Mouse (Mus musculus): ENCODE measurements around the gene Zfp74. TPM values are rescaled to one million over a fixed set of nuclear protein-coding genes. Genes with fewer than 3 reads are reported as not detected.

Gene Zfp74
- total RNA-seq, 2 experiments from 2014 or later = 6.1 to 6.4 TPM

DNA sequence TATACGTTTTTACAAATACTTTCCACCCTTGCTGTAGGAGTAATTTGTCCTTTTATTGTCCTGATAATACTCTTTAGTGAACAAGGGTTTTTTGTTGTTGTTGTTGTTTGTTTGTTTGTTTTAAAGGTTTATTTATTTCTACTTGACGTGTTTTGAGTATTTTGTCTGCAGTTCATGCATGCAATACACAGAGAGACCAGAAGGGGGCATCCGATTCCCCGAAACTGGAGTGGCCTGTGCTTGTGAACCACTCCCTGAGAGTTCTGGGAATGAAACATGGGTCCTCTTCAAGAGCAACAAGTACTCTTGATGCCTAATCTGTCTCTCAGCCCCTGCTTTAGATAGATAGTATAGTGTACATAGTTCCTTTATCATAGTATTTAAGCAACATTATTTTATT is 842 bp upstream of the Zfp74 start:
- intact Hi-C loops (cut with DNase I) = loop anchor here (2.0 to 5.0 kb wide), 3 partner anchors 28 to 92 kb away; partner anchors contain the start of gene Zfp568
- peak; percentile 27 to 63 for DNase-seq

DNA sequence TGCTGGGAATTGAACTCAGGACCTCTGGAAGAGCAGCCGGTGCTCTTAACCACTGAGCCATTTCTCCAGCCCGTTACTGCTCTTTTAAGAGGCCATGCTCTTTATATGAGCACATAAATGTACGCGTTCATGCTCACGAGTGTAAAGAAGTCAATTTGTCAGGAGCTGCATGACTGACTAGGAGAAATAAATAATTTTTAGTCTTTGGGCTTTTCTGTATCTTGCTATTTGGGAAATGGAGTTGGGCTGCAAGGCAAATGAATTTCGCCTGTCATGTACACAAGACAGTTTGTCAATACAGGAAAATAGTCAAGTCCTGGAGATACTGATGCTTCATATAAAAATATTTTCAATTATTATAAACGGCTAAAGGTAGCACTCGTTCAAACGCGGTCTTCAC is 803 bp downstream of the Zfp74 start:
- no peak for DNase-seq
- intact Hi-C loops (cut with DNase I) = loop anchor here (5.0 kb wide), 2 partner anchors 41 to 91 kb away; no protein-coding TSS in a partner anchor

DNA sequence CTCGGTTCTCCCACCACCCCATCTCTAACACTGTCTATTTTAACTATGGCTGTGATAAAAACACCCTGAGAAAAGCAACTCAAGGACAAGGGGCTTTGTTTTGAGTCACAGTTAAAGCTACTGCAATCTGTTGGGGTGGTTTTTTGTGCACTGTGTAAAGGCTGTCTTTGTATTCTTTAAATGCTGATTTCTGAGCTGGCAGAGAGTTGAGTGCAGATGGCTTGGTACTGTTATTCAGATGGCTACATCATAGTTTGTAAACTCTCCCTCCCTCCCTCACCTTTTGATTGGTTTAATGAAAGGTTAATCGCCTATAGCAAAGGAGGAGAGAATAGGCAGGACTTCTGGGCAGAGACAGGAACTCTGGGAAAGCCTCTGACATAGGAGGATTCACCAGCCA is 9.7 kb downstream of the Zfp74 start:
- intact Hi-C loops (cut with DNase I) = no loop called here
- DNase-seq = no peak

DNA sequence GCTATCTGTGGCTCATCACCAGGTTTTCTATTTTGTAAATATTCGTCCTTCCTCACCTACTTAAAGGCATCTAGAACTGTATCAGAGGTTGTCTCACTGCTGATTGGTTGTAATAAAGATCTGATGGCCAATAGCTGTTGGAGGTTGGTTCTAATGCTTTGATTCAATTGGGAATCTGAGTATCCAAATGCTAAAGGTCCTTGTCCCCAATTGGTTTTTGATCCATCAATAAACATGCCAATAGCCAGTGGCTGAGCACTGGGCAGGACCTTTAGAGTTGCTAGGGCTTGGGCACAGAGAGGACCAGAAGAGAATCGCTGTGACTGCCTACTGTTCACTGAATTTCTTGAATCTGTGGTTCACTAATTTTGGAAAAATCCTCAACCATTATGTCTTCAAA is 10.2 kb downstream of the Zfp74 start:
- no peak for DNase-seq

DNA sequence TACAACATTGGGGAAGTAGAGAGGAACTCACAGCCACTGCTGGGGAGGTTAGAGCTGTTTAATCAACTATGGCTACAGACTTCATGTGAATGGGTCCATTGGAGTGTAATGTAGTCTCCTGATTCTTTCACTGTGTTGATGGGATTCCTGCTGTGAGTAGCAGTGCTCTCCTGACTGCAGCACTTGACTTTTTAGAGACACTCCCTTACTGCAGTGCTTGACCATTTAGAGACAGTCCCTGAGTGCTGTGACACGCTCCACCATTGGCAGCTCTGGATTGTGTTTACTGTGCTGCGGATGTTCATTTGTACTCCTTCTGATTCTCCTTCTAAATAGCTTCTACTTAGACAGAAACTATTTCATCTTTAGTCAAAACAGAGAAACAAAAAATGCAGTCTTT is 11.1 kb downstream of the Zfp74 start:
- no peak for DNase-seq
- intact Hi-C loops (cut with DNase I) = no loop called here

More for the DNA sequence above, 10.2 kb downstream of the Zfp74 start:
- intact Hi-C loops (cut with DNase I) = no loop called here

DNA sequence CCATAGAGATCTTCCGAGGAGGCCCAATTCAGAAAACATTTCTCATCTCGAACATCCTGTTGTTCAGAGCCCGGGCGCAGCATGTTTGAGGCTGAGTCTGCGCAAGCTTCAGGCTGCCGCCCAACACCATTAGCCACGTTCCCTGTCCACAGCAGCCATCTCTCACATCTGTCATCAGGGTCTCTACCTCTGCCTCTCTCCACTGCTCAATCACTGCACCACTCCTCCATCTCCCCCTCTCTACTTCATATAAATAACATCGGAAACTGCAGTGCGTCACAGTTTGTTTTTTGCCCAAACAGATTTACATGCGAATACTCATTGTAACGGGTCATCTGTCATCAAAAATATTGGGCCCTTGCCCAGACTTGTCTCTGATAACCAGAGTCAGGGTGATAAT is 12.9 kb downstream of the Zfp74 start:
- DNase-seq = peak in 1 of 2 experiments; percentile 18
- intact Hi-C loops (cut with DNase I) = no loop called here

DNA sequence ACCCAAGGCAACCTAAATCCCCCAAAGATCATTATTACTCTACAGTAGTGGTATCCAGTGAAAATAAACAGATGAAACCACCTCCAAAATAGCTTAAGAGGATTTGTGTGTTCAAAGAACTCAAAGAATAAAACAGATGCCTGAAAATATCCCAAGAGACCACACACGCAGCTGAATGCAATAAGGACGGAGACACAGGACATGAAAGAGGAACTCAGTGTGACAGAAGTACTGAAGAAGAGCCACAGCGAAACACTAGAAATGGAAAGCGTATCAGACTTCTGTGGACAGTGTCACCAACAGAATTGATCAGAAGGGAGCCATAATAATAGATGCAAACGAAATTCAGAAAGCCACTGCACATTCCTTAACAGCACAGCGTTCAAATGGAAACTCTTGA is 15.0 kb downstream of the Zfp74 start:
- DNase-seq = no peak
- intact Hi-C loops (cut with DNase I) = no loop called here

DNA sequence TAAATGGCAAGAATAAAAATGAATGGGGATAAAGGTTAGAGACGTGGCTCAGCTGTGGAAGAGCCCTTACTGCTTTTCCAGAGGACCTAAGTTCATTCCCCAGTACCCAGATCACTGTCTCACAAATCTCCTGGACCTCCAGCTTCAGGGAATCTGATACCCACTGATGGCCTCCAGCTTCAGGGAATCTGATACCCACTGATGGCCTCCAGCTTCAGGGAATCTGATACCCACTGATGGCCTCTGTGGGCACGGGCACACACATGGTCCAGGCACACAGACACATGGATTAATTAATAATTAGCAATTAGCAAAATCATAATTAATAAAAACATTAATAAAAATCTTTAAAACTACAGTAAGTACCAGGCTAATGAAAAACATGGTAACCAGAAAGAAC is 31.1 kb downstream of the Zfp74 start:
- DNase-seq = no peak
- intact Hi-C loops (cut with DNase I) = no loop called here

DNA sequence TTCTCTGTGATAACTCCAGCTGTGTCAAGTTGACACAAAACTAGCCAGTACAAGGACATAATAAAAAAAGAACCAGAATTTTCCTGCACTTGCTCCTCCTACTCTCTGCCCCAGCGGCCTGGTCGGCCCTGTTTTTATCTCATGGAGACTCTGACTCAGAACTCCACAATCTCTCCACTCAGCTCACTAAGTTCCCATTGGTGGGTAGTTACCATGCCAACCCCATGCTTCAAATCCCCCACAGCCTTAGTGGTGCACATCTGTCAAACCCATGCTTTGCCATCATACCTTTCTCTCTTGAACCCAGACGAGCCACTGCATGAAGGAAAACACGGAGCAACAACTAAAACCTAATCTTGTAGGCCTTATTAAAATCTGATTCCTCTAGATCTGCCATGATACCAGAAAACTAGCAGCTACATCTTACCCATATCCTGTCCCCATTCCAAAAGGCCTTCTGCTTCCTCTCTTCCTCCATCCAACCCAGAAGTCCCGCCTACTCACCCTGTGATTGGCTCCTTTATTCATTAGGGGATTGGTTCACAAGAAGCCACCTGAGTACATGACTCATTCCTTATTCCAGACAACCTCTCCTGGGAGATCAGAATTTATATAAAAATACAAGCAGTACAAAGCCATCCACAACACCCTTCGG is 32.3 kb downstream of the Zfp74 start:
- no peak for DNase-seq
- intact Hi-C loops (cut with DNase I) = no loop called here

DNA sequence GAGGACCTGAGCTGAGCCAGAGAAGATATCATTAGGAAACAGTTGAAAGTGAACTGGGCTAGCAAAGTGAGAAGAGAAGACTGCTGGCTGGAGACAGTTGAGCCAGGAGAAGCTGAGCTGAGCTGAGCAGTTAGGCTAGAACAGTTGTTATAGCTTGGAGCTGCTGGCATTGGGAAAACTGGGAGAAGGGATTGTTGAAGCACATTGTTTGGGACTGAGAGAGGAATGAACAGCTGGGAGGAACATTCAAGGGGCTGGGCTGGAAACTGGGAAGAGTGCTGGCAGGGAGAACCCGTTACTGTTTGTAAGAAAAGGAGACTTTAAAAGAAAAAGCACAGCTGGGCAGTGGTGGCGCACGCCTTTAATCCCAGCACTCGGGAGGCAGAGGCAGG is 35.8 kb downstream of the Zfp74 start:
- intact Hi-C loops (cut with DNase I) = no loop called here

DNA sequence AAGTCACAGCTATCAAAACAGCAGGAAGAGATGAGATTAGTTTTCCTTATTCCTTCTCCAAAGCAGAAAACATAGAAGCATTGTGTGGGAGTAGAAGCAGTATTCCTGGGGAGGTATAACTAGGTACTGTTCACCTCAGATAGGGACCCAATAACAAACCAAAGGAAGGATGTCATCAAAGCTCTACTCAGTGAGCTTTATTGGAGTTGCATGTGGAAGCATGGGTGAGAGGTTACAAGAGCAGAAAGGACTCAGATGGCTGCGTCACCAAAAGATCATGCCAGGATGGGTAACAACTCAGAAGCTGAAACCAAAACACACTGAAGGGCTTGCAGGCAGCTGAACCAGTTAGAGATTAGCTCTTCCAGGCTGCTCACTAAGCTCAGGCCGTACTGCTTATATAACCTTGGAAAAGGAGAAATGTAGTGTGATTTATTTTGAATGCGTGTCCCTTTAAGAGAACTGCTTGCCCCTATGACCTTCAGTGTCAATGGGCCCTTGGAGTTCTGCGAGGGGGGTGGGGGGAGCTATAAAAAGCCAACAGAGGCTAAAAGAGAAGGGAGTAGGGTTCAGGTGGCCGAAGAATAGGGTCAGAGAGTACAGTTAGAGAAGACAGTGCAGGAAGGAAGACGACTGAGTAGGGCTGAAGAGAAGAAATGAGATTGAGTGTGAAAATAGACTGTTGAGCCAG is 36.4 kb downstream of the Zfp74 start:
- intact Hi-C loops (cut with DNase I) = no loop called here
- no peak for DNase-seq

More for the DNA sequence above, 35.8 kb downstream of the Zfp74 start:
- peak in 1 of 2 experiments; percentile 3 for DNase-seq

DNA sequence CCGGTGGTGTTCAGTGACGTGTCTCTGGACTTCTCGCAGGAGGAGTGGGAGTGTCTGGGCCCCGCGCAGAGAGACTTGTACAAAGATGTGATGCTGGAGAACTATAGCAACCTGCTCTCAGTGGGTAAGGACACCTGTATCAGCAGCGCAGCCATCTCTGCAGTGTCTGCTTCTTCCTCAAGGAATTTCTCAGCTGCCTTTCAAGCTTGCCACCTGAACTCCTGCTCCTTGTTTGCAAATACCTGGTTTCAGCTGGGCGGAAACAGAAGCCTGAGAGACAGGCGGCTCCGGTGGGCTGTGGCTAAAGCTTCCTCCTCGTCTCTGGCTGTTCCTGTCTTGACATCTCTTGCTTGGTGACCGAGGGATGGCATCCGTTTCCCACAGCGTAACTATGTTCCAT is 41.7 kb downstream of the Zfp74 start:
- intact Hi-C loops (cut with DNase I) = loop anchor here (5.0 kb wide), 2 partner anchors 40 to 145 kb away; partner anchors contain the start of genes Zfp74 and Zfp84
- no peak for DNase-seq

DNA sequence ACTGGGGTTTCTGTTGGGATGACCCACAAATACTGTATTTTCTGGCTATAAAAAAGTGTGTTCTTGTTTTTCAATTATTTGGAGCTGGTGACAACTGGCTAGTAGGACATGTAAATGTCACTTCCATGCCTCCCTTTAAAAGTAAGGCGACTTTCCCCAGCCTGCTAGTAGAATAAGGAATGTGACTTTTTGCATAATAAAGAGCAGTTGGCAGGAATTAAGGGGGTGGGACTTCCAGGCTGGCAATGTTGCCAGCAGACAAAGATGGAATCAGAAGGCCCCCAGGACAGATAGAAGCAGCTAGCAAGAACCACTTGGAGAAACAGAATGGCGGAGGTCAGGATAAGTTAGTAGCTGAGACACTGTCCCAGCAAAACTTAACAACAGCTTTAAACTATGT is 43.6 kb downstream of the Zfp74 start:
- intact Hi-C loops (cut with DNase I) = loop anchor here (5.0 kb wide), 2 partner anchors 42 to 143 kb away; partner anchors contain the start of genes Zfp74 and Zfp84
- DNase-seq = no peak

DNA sequence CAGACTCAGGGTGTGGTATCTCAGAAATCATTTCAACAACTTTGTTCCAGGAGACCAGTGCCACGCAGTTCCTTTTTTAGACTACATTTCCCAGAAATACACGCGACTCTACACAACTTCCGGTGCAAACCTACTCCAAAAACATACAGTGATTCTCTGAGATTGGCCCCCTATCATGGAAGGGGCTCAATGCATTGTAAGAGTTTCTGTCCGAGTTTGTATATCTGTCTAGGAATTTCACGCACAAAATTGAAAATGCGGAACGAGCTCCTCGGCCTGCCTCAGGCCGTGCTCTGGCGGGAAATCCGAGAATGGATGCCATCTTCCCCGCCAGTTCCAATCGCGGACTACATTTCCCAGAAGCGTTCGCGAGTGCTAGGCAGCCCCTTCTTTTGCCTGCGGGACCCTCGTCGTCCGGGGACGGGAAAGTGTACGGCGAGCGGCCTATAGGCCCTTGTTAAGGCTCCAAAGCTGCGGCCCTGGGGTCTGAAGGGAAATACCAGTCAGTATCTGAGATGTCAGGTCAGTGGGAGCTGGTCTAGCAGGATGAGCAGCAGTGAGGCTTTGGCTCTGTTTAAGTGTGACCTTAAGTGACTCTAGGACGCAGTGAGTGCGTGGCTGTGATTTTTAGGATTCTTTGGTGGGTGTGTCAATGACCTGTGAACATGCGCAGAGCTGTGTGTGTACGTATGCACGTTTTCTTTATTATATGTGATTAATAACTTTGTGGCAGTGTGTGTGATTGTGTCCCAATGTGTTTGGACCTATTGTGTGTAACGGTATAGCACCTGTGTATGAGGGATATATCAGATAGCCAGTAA is 45.5 kb downstream of the Zfp74 start, which contains the start of gene Zfp383:
TSS of gene Zfp383 (plus strand) at position 94 of the 821 bp plus-strand sequence.
- peak; percentile 80 to 87 for DNase-seq
- intact Hi-C loops (cut with DNase I) = loop anchor here (5.0 kb wide), 1 partner anchor 91 kb away; the partner anchor contains the start of gene Zfp790

DNA sequence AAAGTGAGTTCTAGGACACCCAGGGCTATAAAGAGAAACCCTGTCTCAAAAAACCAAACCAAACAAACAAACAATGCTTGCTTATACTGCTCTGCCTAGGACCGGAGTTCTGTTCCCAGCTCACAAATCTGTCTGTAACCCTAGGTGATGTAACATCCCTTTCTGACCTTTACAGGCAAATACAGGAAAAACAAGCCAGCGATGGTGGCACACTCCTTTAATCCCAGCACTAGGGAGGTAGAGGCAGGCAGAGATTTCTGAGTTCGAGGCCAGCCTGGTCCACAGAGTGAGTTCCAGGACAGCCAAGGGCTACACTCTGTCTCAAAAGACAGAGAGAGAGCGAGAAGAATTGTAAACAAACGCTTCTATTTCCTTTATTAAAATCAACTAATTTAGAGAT is 46.7 kb downstream of the Zfp74 start:
- intact Hi-C loops (cut with DNase I) = loop anchor here (5.0 kb wide), 1 partner anchor 90 kb away; the partner anchor contains the start of gene Zfp790
- no peak for DNase-seq

DNA sequence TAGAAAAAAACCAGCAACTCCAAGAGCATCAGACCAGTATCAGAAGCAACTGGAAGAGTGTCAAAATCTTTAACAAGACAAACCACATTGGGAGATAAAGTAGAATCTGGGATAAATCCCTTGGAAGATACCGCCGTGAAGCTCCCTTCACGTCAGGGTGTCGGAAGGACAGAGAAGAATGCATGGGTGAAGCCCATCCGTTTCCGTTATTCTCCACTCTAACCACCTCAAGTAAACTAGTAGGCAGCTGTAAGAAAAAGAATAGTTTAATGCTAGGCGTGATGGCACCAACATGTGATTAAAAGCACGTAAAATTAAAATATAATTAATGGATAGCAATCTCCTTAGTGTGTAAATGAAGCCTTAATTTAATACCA is 47.2 kb downstream of the Zfp74 start:
- intact Hi-C loops (cut with DNase I) = loop anchor here (5.0 kb wide), 1 partner anchor 89 kb away; the partner anchor contains the start of gene Zfp790
- DNase-seq = no peak

DNA sequence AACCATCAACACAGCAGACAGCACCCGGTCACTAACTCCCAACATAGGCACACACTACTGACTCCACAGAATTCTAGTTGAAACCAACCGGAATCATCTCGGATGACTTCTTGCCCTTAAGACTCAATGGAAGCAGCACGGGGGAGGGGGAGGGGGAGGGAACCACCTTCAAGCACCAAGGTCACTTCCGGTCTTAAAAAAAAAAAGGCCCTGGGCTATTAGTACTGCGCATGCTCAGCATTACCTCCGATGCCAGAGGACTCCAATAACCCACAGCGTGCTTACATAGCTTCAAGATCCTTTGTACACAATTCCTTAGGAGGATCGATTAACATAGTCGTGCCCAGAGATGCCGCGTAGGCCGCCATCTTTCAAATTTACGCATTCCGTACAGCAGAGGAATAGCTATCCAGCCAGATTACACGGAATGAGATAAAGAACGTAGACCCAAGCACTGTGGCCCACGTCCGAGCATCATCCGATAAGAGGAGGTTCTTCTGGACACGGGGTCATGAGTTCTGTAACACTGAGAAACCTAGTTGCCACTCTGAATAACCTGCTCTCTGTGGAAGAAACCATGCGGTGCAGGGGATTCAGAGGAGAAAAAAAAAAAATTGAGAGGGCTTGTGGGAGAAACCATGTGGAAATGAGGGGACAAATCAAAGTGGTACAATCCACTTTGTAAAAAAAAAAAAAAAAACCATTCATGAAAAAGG is 47.8 kb downstream of the Zfp74 start, which contains the start of gene Zfp27:
TSS of gene Zfp27 (minus strand) at position 607 of the 716 bp plus-strand sequence.
- intact Hi-C loops (cut with DNase I) = loop anchor here (5.0 kb wide), 1 partner anchor 89 kb away; the partner anchor contains the start of gene Zfp790
- DNase-seq = peak; percentile 47 to 52

DNA sequence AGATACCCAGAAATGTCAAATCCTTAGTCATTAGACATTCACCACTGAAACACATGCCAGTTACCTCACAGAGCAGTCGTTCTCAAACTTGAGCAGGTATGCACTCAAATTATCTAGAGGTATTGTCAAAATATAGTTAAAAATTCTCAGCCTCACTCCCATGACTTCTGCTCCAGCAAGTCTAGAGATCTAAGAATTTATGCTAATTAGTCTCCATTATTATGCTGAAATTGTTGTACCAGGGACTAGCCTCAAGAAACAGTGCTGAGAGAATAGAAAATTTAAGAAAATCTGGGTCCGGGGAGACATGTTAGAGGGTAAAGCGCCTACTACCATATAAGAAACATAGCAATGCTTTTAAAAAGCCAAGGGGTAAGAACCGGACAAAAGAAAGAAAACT is 49.8 kb downstream of the Zfp74 start:
- intact Hi-C loops (cut with DNase I) = loop anchor here (5.0 kb wide), 1 partner anchor 42 kb away; no protein-coding TSS in a partner anchor
- DNase-seq = no peak

DNA sequence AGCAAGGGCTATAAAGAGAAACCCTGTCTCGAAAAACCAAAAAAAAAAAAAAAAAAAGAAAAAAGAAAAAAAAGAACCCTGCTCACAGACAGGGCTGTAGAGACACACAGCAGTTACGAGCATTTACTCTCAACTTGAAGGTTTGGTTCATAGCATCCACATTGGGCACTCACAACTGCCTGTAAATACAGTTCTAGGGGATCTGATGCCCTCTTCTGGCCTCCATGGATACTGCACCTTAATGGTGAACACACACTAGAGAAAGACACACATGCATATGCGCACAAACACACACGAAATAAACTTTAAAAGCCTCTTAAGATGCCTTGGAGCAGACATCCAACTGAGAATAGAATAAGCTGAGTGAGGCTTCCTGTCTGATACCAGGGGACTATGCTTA is 55.5 kb downstream of the Zfp74 start:
- intact Hi-C loops (cut with DNase I) = no loop called here
- DNase-seq = no peak

DNA sequence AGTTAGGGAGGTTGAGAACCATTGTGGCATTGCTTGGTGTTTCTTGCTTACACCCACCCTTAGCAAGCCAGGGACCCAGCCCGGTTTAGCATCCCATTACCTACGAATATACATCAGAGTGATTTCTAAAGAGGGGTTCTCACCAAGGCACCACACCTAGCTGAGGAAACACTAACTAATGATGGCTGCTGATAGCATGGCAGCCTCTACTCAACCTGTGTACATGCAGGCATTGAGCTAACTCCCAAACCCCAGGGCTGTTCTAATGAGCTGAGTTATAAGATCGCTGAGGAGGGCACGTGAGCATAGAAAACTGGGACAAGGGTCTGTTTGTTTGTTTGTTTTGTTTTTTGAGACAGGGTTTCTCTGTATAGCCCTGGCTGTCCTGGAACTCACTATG is 61.1 kb downstream of the Zfp74 start:
- DNase-seq = no peak
- intact Hi-C loops (cut with DNase I) = no loop called here

Measured in heart, postnatal 14 days (tissue).